Mouse (Mus musculus) T-helper 1 cell (primary cell): Measurements from ENCODE around the gene R3hdm4.

ENCODE experiments used
- in situ Hi-C: fragments of 300-600 bp; cut with MboI, MseI; formaldehyde crosslinking; loops from one replicate; pipeline ENCODE4 v1.15.1; 2025; ENCODE audit warnings: high pct_unique_total_duplicates

Gene R3hdm4

GRCm38 (mm10) chr10:79874290-79874862, 46.6 kb downstream of the R3hdm4 start, which contains the start of the genes Prtn3 and Plppr3:
Gene Prtn3 (plus strand): TSS chr10:79874476.
Gene Plppr3 (minus strand): TSS chr10:79874634.
- in situ Hi-C loops = no loop called here

GRCm38 (mm10) chr10:79873715-79874289, 47.2 kb downstream of the R3hdm4 start:
- in situ Hi-C loops = no loop called here

- in situ Hi-C loops = no loop called here
Measured at GRCm38 (mm10) chr10:79873313-79873712, 47.7 kb downstream of the R3hdm4 start.

- in situ Hi-C loops = no loop called here
Measured at GRCm38 (mm10) chr10:79872862-79873261, 48.1 kb downstream of the R3hdm4 start.

- in situ Hi-C loops = no loop called here
Measured at GRCm38 (mm10) chr10:79871845-79872244, 49.2 kb downstream of the R3hdm4 start.

GRCm38 (mm10) chr10:79866601-79867000, 54.4 kb downstream of the R3hdm4 start:
- in situ Hi-C loops = no loop called here

GRCm38 (mm10) chr10:79865801-79866295, 55.2 kb downstream of the R3hdm4 start:
- in situ Hi-C loops = no loop called here

GRCm38 (mm10) chr10:79865189-79865601, 55.8 kb downstream of the R3hdm4 start:
- in situ Hi-C loops = no loop called here

- in situ Hi-C loops = no loop called here
Measured at GRCm38 (mm10) chr10:79864351-79865188, 56.4 kb downstream of the R3hdm4 start.

- in situ Hi-C loops = no loop called here
Measured at GRCm38 (mm10) chr10:79862925-79863324, 58.1 kb downstream of the R3hdm4 start.

- in situ Hi-C loops = no loop called here
Measured at GRCm38 (mm10) chr10:79862049-79862788, 58.8 kb downstream of the R3hdm4 start.

- in situ Hi-C loops = no loop called here
Measured at GRCm38 (mm10) chr10:79861230-79862048, 59.6 kb downstream of the R3hdm4 start.

- in situ Hi-C loops = no loop called here
Measured at GRCm38 (mm10) chr10:79860079-79860911, 60.7 kb downstream of the R3hdm4 start.
